Mouse (Mus musculus) limb, embryonic 10.5 days (tissue): ENCODE data around the gene Trp53. TPM values are rescaled to one million over a fixed set of nuclear protein-coding genes. Genes with fewer than 3 reads are reported as not detected.

Source experiments
- DNase-seq: peaks from one replicate; pipeline ENCODE4 v3.0.0-alpha.2; 2017; ENCODE audit warnings: low spot score
- H3K27ac ChIP-seq: fragments of 300-500 bp; sonication (generic); 2 replicates; pipeline ENCODE4 v1.5.1; 2016; ENCODE audit warnings: mild to moderate bottlenecking
- H3K27me3 ChIP-seq: fragments of 300-500 bp; sonication (generic); 2 replicates; pipeline ENCODE4 v1.6.1; 2016; ENCODE audit warnings: low read depth, mild to moderate bottlenecking; ENCODE audit not compliant: poor library complexity, severe bottlenecking
- H3K36me3 ChIP-seq: fragments of 300-500 bp; sonication (generic); 2 replicates; pipeline ENCODE4 v1.6.1; 2016; ENCODE audit warnings: mild to moderate bottlenecking, moderate library complexity
- H3K4me1 ChIP-seq: fragments of 300-500 bp; sonication (generic); 2 replicates; pipeline ENCODE4 v1.6.1; 2016
- H3K4me3 ChIP-seq: fragments of 300-500 bp; sonication (generic); 2 replicates; pipeline ENCODE4 v1.5.1; 2016; ENCODE audit warnings: mild to moderate bottlenecking, moderate library complexity
- H3K9me3 ChIP-seq: fragments of 300-500 bp; sonication (generic); replicated peaks from 2 replicates; pipeline ENCODE4 v1.6.1; 2016; ENCODE audit warnings: mild to moderate bottlenecking
- WGBS: fragments of 180-500 bp; shearing (Covaris S2); methylation state at CpG from one replicate; pipeline ENCODE4 v1.1.7; 2016; 5-methylcytosine and 5-hydroxymethylcytosine counted together
- polyA plus RNA-seq: library from polyadenylated mRNA; unstranded; fragments of >200 nt; fragmentation: Nextera tagmentation; extraction: Ambion mirVana; gene quantifications from 2 replicates; pipeline ENCODE4 v1.2.1, GENCODE M21; 2016

The Trp53 gene
- polyA plus RNA-seq, 1 experiment from 2014 or later: 243 TPM

GRCm38 (mm10) chr11:69591424-69591823 lies 11.3 kb downstream of the Trp53 start:
- no peaks in the 10 kb centered on the region for H3K4me1 ChIP-seq
- H3K27me3 ChIP-seq: no peaks in the 10 kb centered on the region
- H3K9me3 ChIP-seq: no peaks in the 10 kb centered on the region
- no peak for DNase-seq
- H3K36me3 ChIP-seq: peaks cover 93% of the 10 kb centered on the region
- H3K27ac ChIP-seq: no peak overlapping the region
- no peak overlapping the region for H3K4me3 ChIP-seq
- WGBS: 80% methylated on average over 3 of the region's 3 CpGs

- no peak for DNase-seq
- Histone ChIP-seq H3K4me3 (no peak overlapping the region), H3K36me3 (peaks cover 87% of the 10 kb centered on the region), H3K27ac (no peak overlapping the region), H3K27me3 (no peaks in the 10 kb centered on the region), H3K4me1 (no peaks in the 10 kb centered on the region), H3K9me3 (no peaks in the 10 kb centered on the region)
- 86% methylated on average over 7 of the region's 7 CpGs for WGBS
Observed at GRCm38 (mm10) chr11:69591899-69592637, 11.9 kb downstream of the Trp53 start.

DNA sequence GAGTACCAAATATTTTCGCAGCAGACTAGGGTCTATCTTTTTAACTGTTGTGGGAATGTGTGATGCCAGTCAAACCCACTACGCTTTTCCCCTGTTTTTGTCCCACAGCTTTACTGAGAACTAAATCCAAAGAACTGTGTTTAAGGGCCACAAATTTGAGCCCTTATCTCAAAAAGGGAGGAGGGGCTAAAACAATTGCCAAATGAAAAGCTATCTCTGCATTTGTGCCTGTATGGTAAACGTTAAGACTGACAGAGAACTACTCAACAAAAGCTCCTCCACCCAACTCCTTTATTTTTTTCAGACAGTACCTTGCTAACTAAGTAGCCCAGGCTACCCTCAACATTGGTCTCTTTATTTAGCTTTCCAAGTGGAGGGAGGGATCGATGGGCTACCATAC lies 12.6 kb downstream of the Trp53 start:
- H3K27ac ChIP-seq: no peak overlapping the region
- no peak for DNase-seq
- no peaks in the 10 kb centered on the region for H3K9me3 ChIP-seq
- 87% methylated on average over 4 of the region's 4 CpGs for WGBS
- peaks cover 79% of the 10 kb centered on the region for H3K36me3 ChIP-seq
- no peaks in the 10 kb centered on the region for H3K27me3 ChIP-seq
- no peaks in the 10 kb centered on the region for H3K4me1 ChIP-seq
- no peak overlapping the region for H3K4me3 ChIP-seq

- H3K4me3 ChIP-seq: no peak overlapping the region
- H3K27me3 ChIP-seq: no peaks in the 10 kb centered on the region
- H3K36me3 ChIP-seq: peaks cover 59% of the 10 kb centered on the region
- WGBS: 96% methylated on average over 6 of the region's 6 CpGs
- no peak overlapping the region for H3K27ac ChIP-seq
- peaks cover 7% of the 10 kb centered on the region for H3K4me1 ChIP-seq
- no peaks in the 10 kb centered on the region for H3K9me3 ChIP-seq
- no peak for DNase-seq
Observed at GRCm38 (mm10) chr11:69594853-69595252, 14.7 kb downstream of the Trp53 start.

- Histone ChIP-seq H3K9me3 (no peaks in the 10 kb centered on the region), H3K27me3 (peaks cover 27% of the 10 kb centered on the region), H3K4me3 (peak overlapping the region; percentile 9; the same call in 1 of the 2 replicates), H3K4me1 (peaks cover 28% of the 10 kb centered on the region), H3K27ac (peak overlapping the region; percentile 71), H3K36me3 (peaks cover 15% of the 10 kb centered on the region)
- WGBS: 6% methylated on average over 9 of the region's 9 CpGs
- DNase-seq: no peak
Observed at GRCm38 (mm10) chr11:69599436-69599835, 19.3 kb downstream of the Trp53 start.

- peak; percentile 61 for DNase-seq
- 11% methylated on average over 6 of the region's 6 CpGs for WGBS
- peaks cover 34% of the 10 kb centered on the region for H3K4me1 ChIP-seq
- H3K27me3 ChIP-seq: peaks cover 34% of the 10 kb centered on the region
- peak overlapping the region; percentile 71 for H3K27ac ChIP-seq
- H3K36me3 ChIP-seq: peaks cover 8% of the 10 kb centered on the region
- H3K4me3 ChIP-seq: peak overlapping the region; percentile 9
- no peaks in the 10 kb centered on the region for H3K9me3 ChIP-seq
Observed at GRCm38 (mm10) chr11:69600098-69600497, 19.9 kb downstream of the Trp53 start.

- H3K27ac ChIP-seq: no peak overlapping the region
- no peak for DNase-seq
- H3K4me1 ChIP-seq: peaks cover 47% of the 10 kb centered on the region
Observed at GRCm38 (mm10) chr11:69601768-69602167, 21.6 kb downstream of the Trp53 start.

GRCm38 (mm10) chr11:69603516-69603915 lies 23.4 kb downstream of the Trp53 start:
- no peak overlapping the region for H3K27ac ChIP-seq
- no peaks in the 10 kb centered on the region for H3K9me3 ChIP-seq
- DNase-seq: no peak
- H3K4me3 ChIP-seq: 0 out of 2 replicates have a peak overlapping the region, but pooled peaks have one; percentile 69
- H3K4me1 ChIP-seq: peaks cover 47% of the 10 kb centered on the region
- H3K27me3 ChIP-seq: peaks cover 41% of the 10 kb centered on the region
- WGBS: 76% methylated on average over 8 of the region's 8 CpGs
- H3K36me3 ChIP-seq: no peaks in the 10 kb centered on the region

More at GRCm38 (mm10) chr11:69601768-69602167, 21.6 kb downstream of the Trp53 start:
- 88% methylated on average over 3 of the region's 3 CpGs for WGBS
- H3K36me3 ChIP-seq: no peaks in the 10 kb centered on the region
- no peak overlapping the region for H3K4me3 ChIP-seq
- peaks cover 41% of the 10 kb centered on the region for H3K27me3 ChIP-seq
- H3K9me3 ChIP-seq: no peaks in the 10 kb centered on the region

DNA sequence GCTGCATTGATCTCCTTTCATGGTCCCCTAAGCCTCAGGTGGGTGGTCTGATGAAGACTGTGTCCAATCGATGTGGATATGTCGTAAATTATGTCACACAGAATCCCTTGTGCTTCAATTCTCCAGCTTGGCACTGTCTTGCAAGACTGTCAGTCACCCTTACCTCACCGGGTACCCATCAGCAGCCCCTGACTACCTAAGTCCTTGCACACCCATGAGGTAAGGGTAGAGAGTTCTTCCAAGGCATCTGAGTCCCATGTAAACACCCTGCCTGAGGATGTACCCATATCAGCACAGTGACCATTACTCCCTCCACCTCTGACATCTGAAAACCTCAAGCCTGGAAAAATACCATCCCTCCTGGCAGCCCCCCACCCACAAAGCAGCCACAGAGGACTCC lies 24.2 kb downstream of the Trp53 start:
- 54% methylated on average over 3 of the region's 3 CpGs for whole genome bisulfite sequencing
- Histone ChIP-seq H3K4me3 (peak overlapping the region; percentile 69), H3K9me3 (no peaks in the 10 kb centered on the region), H3K4me1 (peaks cover 45% of the 10 kb centered on the region), H3K27ac (peak overlapping the region; percentile 80), H3K27me3 (peaks cover 41% of the 10 kb centered on the region), H3K36me3 (no peaks in the 10 kb centered on the region)
- no peak for DNase-seq

GRCm38 (mm10) chr11:69604795-69605664 lies 24.9 kb downstream of the Trp53 start:
- peaks cover 38% of the 10 kb centered on the region for H3K4me1 ChIP-seq
- H3K36me3 ChIP-seq: no peaks in the 10 kb centered on the region
- H3K9me3 ChIP-seq: no peaks in the 10 kb centered on the region
- peak overlapping the region; percentile 69 for H3K4me3 ChIP-seq
- peak overlapping the region; percentile 80 for H3K27ac ChIP-seq
- DNase-seq: peak; percentile 49
- H3K27me3 ChIP-seq: peaks cover 41% of the 10 kb centered on the region
- under 1% methylated on average over 72 of the region's 73 CpGs for WGBS

DNA sequence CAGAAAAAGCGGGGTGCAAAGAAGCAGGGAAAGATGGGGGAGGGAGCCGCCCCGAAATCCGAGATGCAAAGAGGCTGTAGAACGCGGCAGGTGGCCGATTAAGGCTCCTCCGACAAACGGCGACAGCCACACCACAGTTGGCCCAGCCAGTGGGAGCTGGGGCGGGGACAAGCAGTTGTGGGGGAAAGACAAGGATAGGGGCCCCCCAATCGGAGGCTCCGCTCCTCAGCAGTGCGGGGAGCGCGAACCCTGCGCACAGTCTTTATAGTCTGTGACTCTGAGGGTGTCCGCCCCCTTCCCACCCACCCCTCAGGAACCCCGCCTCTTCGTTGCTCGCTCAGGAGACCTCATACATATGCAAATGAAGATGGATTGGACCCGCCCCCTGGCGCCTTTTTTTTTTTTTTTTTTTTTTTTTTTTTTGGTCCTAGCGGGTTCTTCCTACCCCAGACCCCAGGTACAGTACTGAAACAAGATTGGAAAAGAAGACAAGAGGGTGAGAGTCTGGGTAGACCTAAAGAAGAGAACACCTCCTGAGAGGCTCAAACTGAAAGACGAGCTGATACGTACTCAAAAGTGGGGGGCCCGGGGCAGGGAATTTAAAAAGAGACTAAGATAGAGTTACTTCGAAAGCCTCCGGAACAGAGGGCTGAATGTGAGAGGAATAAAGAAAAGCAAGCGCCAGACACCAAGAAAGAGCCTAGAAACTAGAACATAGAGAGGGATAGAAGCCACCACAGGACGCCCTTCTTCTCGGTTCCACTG lies 25.7 kb downstream of the Trp53 start, which contains the start of gene Atp1b2:
Gene Atp1b2, minus strand, starts transcription at position 217 of the 765 bp plus-strand sequence.
- peaks cover 41% of the 10 kb centered on the region for H3K27me3 ChIP-seq
- peak within 1 kb of the TSS; percentile 69 for H3K4me3 ChIP-seq
- H3K27ac ChIP-seq: peak within 1 kb of the TSS; percentile 80
- no peaks in the 10 kb centered on the region for H3K36me3 ChIP-seq
- peaks cover 30% of the 10 kb centered on the region for H3K4me1 ChIP-seq
- peak; percentile 77 for DNase-seq
- 3% methylated on average over 32 of the region's 32 CpGs for WGBS
- H3K9me3 ChIP-seq: no peaks in the 10 kb centered on the region

GRCm38 (mm10) chr11:69606491-69606795 lies 26.3 kb downstream of the Trp53 start:
- peak overlapping the region; percentile 56; the same call in 1 of the 2 replicates for H3K27ac ChIP-seq
- peaks cover 41% of the 10 kb centered on the region for H3K27me3 ChIP-seq
- H3K4me3 ChIP-seq: peak overlapping the region; percentile 69
- H3K9me3 ChIP-seq: no peaks in the 10 kb centered on the region
- H3K36me3 ChIP-seq: no peaks in the 10 kb centered on the region
- WGBS: 49% methylated on average over 2 of the region's 2 CpGs
- DNase-seq: no peak
- peaks cover 28% of the 10 kb centered on the region for H3K4me1 ChIP-seq
